Mouse (Mus musculus) intestine, embryonic 16.5 days (tissue): ENCODE results near the gene Dcst1. TPM values are rescaled to one million over a fixed set of nuclear protein-coding genes. Genes with fewer than 3 reads are reported as not detected.

Experiments used
- ATAC-seq: fragments of 200-750 bp; cut with Nextera tagmentation; 2 replicates; pipeline ENCODE4 v1.8.0; 2017; ENCODE audit warnings: moderate TSS enrichment, moderate library complexity
- H3K27ac ChIP-seq: fragments of 300-500 bp; sonication (generic); 2 replicates; pipeline ENCODE4 v1.5.1; 2014; ENCODE audit warnings: mild to moderate bottlenecking, low read length
- H3K27me3 ChIP-seq: fragments of 300-500 bp; sonication (generic); replicated peaks from 2 replicates; pipeline ENCODE4 v1.6.1; 2014; ENCODE audit warnings: low read length, control low read depth, mixed read lengths; ENCODE audit not compliant: control insufficient read depth, insufficient read depth
- H3K36me3 ChIP-seq: fragments of 300-500 bp; sonication (generic); 2 replicates; pipeline ENCODE4 v1.6.1; 2014; ENCODE audit warnings: low read length, control low read depth; ENCODE audit not compliant: control insufficient read depth, insufficient read depth
- H3K4me1 ChIP-seq: fragments of 300-500 bp; sonication (generic); 2 replicates; pipeline ENCODE4 v1.6.1; 2014; ENCODE audit warnings: low read length, control low read depth, mixed read lengths; ENCODE audit not compliant: control insufficient read depth, insufficient read depth
- H3K4me2 ChIP-seq: fragments of 300-500 bp; sonication (generic); 2 replicates; pipeline ENCODE4 v1.6.1; 2014; ENCODE audit warnings: low read depth, low read length, control low read depth
- H3K4me3 ChIP-seq: fragments of 300-500 bp; sonication (generic); 2 replicates; pipeline ENCODE4 v1.5.1; 2014; ENCODE audit warnings: mild to moderate bottlenecking, low read length
- H3K9ac ChIP-seq: fragments of 300-500 bp; sonication (generic); 2 replicates; pipeline ENCODE4 v1.6.1; 2014; ENCODE audit warnings: low read depth, low read length
- H3K9me3 ChIP-seq: fragments of 300-500 bp; sonication (generic); 2 replicates; pipeline ENCODE4 v1.6.1; 2016; ENCODE audit warnings: low read length, control low read depth; ENCODE audit not compliant: control insufficient read depth
- WGBS: fragments of 180-500 bp; shearing (Covaris S2); extraction: QIAGEN DNeasy Blood & Tissue Kit; methylation state at CpG from one replicate; pipeline ENCODE4 v1.1.7; 2014; 5-methylcytosine and 5-hydroxymethylcytosine counted together
- polyA plus RNA-seq: library from polyadenylated mRNA; unstranded; fragments of >200 nt; fragmentation: Nextera tagmentation; extraction: Ambion mirVana; gene quantifications from 2 replicates; pipeline ENCODE4 v1.2.1, GENCODE M21; 2015

Dcst1 gene
- 3.5 and 5.0 TPM in 2 replicates for polyA plus RNA-seq

GRCm38 (mm10) chr3:89365153-89365485 is at the start of gene Dcst1:
Gene Dcst1 (minus strand): TSS chr3:89365253.
- peak within 1 kb of the TSS; percentile 31; the same call in 1 of the 2 replicates for H3K4me2 ChIP-seq

DNA sequence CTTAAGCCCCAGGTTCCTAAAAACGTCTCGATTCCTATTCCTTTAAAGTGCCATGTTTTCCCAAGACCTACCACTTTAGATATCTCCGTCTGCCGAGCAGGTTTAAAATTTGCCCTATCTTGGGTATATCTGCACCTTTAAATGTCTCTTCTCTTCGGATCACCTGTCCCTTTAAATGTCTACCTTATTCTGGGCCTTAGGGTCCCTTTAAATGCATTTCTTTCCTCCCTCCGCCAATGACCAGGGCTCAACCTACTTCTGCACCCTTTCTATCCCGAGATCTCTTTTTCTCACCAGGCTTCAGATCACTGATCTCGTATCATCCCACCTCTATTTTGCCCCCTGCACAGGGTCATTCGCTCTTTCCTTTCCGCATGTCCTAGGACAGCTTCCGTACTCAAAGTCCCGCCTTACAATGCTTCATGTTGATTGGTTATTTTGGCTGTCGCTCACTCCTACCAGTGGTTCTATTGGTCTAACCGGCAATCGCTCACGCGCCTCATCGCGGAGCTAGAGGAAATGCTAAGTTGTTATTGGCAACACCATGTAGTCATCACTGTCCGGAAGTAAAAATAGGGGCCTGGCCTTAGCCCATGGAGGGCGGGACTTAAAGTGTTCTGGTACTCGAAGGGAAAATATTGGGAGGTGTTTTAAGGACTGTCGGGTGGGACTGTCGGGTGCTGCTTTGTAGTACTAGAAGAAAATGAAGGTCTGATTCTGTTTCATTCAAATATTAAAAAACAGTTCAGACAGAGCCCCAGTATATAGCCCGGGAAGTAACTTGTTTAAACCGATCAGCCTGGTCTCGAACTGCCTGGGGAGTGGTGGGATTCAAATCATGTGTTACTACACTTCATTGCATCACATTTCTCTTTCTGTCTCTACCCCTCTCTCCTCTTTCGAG is 46.7 kb upstream of the Dcst1 start, which contains the start of gene Flad1:
Flad1 (minus strand) TSS at position 381 of the 904 bp plus-strand sequence.
- peak within 1 kb of the TSS; percentile 43 for H3K27ac ChIP-seq
- H3K9ac ChIP-seq, result peak within 1 kb of the TSS; percentile 68
- H3K9me3 ChIP-seq, result no peaks in the 10 kb centered on the region
- WGBS, result 5% methylated on average over 28 of the region's 28 CpGs
- H3K4me3 ChIP-seq, result peak within 1 kb of the TSS; percentile 62
- peaks cover 24% of the 10 kb centered on the region for H3K36me3 ChIP-seq
- ATAC-seq, result peak; percentile 99
- peaks cover 2% of the 10 kb centered on the region; the same call in 1 of the 2 replicates for H3K4me1 ChIP-seq
- H3K27me3 ChIP-seq, result no peaks in the 10 kb centered on the region
- H3K4me2 ChIP-seq, result peak within 1 kb of the TSS; percentile 67

More at GRCm38 (mm10) chr3:89365153-89365485, at the start of gene Dcst1:
- no peak for ATAC-seq
- Histone ChIP-seq H3K36me3 (no peaks in the 10 kb centered on the region), H3K9me3 (no peaks in the 10 kb centered on the region), H3K27me3 (no peaks in the 10 kb centered on the region), H3K27ac (peak within 1 kb of the TSS; percentile 81), H3K4me1 (peaks cover 17% of the 10 kb centered on the region), H3K4me3 (peak within 1 kb of the TSS; percentile 6; the same call in 1 of the 2 replicates), H3K9ac (peak within 1 kb of the TSS; percentile 50)
- 83% methylated on average over 11 of the region's 11 CpGs for WGBS

DNA sequence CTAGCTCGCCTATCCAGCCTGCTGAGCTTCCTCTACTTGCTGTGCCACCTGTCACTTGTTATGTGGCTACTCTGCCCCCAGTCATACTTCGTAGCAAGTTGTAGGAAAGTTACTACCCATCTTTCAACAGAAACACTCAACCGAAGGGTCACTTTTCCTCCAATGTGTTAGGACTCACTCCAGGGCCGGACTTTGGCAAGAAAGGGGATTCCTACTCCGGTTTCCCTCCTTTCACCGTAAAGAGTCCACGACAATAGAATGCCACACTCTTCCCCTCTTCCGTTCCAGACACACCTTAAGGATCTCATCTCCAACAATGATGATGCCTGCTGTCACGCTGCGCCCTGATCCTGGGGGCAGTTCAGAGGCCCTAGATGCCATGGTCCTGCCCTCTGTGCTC is 45.8 kb upstream of the Dcst1 start:
- 74% methylated on average over 10 of the region's 10 CpGs for WGBS
- H3K4me1 ChIP-seq, result no peaks in the 10 kb centered on the region
- H3K36me3 ChIP-seq, result peaks cover 20% of the 10 kb centered on the region
- peak overlapping the region; percentile 68 for H3K9ac ChIP-seq
- 0 out of 2 replicates have a peak overlapping the region, but pooled peaks have one; percentile 43 for H3K27ac ChIP-seq
- H3K4me3 ChIP-seq, result peak overlapping the region; percentile 62
- ATAC-seq, result no peak
- peak overlapping the region; percentile 67 for H3K4me2 ChIP-seq
- no peaks in the 10 kb centered on the region for H3K27me3 ChIP-seq
- H3K9me3 ChIP-seq, result no peaks in the 10 kb centered on the region

GRCm38 (mm10) chr3:89409701-89410100 is 44.6 kb upstream of the Dcst1 start:
- no peak overlapping the region for H3K27ac ChIP-seq
- no peaks in the 10 kb centered on the region for H3K4me1 ChIP-seq
- H3K9ac ChIP-seq, result no peak overlapping the region
- H3K9me3 ChIP-seq, result no peaks in the 10 kb centered on the region
- H3K36me3 ChIP-seq, result peaks cover 15% of the 10 kb centered on the region
- no peak overlapping the region for H3K4me3 ChIP-seq
- no peak overlapping the region for H3K4me2 ChIP-seq
- 94% methylated on average over 3 of the region's 3 CpGs for WGBS
- H3K27me3 ChIP-seq, result no peaks in the 10 kb centered on the region
- ATAC-seq, result no peak

GRCm38 (mm10) chr3:89408448-89408847 is 43.4 kb upstream of the Dcst1 start:
- no peak for ATAC-seq
- Histone ChIP-seq H3K27ac (no peak overlapping the region), H3K4me1 (no peaks in the 10 kb centered on the region), H3K9ac (no peak overlapping the region), H3K4me3 (no peak overlapping the region), H3K27me3 (no peaks in the 10 kb centered on the region), H3K36me3 (0 out of 2 replicates have a peak, but pooled peaks cover 11% of the 10 kb centered on the region), H3K9me3 (no peaks in the 10 kb centered on the region), H3K4me2 (no peak overlapping the region)
- WGBS, result 64% methylated on average over 16 of the region's 16 CpGs

DNA sequence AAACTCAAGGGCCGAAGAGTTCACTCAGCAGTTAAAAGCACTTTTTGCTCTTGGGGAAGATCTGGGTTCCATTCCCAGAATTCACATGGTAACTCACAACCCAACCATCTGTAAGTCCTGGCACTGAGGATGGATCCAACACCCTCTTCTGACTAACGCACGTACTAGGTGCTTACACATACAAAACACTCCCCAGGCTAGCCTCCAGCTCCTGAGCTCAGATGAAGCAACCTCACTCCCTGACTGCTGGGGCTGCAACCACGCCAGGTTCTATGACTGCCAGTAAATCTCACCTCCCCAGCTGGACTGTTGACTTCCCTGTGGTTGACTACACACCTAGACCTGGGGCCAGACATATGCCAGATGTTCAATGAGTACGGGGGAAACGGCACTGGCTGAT is 41.8 kb upstream of the Dcst1 start:
- H3K27ac ChIP-seq, result no peak overlapping the region
- no peak overlapping the region for H3K4me3 ChIP-seq
- peaks cover 17% of the 10 kb centered on the region; the same call in 1 of the 2 replicates for H3K36me3 ChIP-seq
- no peak overlapping the region for H3K4me2 ChIP-seq
- H3K27me3 ChIP-seq, result no peaks in the 10 kb centered on the region
- H3K9ac ChIP-seq, result no peak overlapping the region
- H3K9me3 ChIP-seq, result no peaks in the 10 kb centered on the region
- H3K4me1 ChIP-seq, result no peaks in the 10 kb centered on the region
- no peak for ATAC-seq
- 87% methylated on average over 6 of the region's 6 CpGs for WGBS

- Histone ChIP-seq H3K9ac (no peak within 1 kb of the TSS), H3K9me3 (no peaks in the 10 kb centered on the region), H3K4me2 (no peak within 1 kb of the TSS), H3K27me3 (no peaks in the 10 kb centered on the region), H3K27ac (no peak within 1 kb of the TSS), H3K4me3 (no peak within 1 kb of the TSS), H3K36me3 (peaks cover 17% of the 10 kb centered on the region; the same call in 1 of the 2 replicates), H3K4me1 (no peaks in the 10 kb centered on the region)
- 0 out of 2 replicates have a peak, but pooled peaks have one; percentile 17 for ATAC-seq
- 80% methylated on average over 5 of the region's 5 CpGs for WGBS
Observed at GRCm38 (mm10) chr3:89402693-89403092, 37.6 kb upstream of the Dcst1 start, which contains the start of gene Lenep. Gene Lenep (minus strand): TSS chr3:89402793.

DNA sequence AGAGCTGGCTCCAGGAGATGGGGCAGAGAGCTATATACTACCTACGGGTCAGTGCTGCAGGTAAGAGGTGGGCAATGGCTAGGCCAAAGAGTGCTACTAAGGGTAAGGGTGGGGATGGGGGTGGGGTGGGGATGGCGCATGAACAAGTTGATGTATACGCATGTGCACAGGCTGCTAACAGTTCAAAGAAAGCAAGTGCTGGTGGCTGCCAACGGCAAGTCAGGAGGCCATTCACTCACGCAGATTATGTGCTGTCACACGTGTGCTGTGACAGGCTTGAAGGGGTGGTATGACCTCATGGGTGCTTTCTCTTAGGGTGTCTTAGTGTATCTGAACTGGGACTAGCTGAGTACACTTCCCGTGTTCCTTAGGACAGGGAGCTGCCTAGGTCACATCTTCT is 36.3 kb upstream of the Dcst1 start:
- peaks cover 6% of the 10 kb centered on the region for H3K4me1 ChIP-seq
- no peak overlapping the region for H3K4me3 ChIP-seq
- 87% methylated on average over 7 of the region's 7 CpGs for WGBS
- H3K9ac ChIP-seq, result no peak overlapping the region
- H3K27ac ChIP-seq, result no peak overlapping the region
- no peaks in the 10 kb centered on the region for H3K9me3 ChIP-seq
- H3K27me3 ChIP-seq, result no peaks in the 10 kb centered on the region
- peaks cover 11% of the 10 kb centered on the region; the same call in 1 of the 2 replicates for H3K36me3 ChIP-seq
- no peak overlapping the region for H3K4me2 ChIP-seq
- ATAC-seq, result no peak

DNA sequence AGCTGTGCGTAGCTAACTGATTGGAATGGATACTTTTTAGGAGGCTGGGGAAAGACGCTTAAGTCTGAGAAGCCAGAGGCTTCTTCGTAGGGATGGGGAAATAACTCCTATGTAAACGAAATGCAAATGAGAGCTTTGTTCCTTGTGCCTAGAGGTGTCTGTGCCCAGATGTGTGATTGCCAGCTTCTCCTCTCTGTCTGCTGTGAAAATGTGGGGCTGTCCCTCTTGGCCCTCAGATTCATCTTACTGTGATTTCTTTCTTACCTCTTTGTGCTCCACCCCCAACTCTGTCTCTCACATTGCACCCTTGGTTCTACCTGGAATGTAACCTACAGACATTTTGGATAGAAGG is 31.6 kb upstream of the Dcst1 start:
- Histone ChIP-seq H3K4me1 (peaks cover 16% of the 10 kb centered on the region), H3K9ac (peak overlapping the region; percentile 78), H3K9me3 (no peaks in the 10 kb centered on the region), H3K27me3 (no peaks in the 10 kb centered on the region), H3K27ac (peak overlapping the region; percentile 97; the same call in 1 of the 2 replicates), H3K4me2 (peak overlapping the region; percentile 99), H3K4me3 (peak overlapping the region; percentile 77), H3K36me3 (no peaks in the 10 kb centered on the region)
- no peak for ATAC-seq
- WGBS, result 2% methylated on average over 4 of the region's 4 CpGs
